Mouse (Mus musculus) fibroblast of lung, adult 2 months (primary cell): ENCODE results near the gene Ap3b2.

Experiments
- DNase-seq: peaks from one replicate; pipeline ENCODE4 v3.0.0-alpha.2; 2011; ENCODE audit warnings: low read depth

Gene Ap3b2

GRCm38 (mm10) chr7:81476833-81477232 lies 16.9 kb downstream of the Ap3b2 start:
- no peak for DNase-seq

GRCm38 (mm10) chr7:81475221-81475620 lies 18.5 kb downstream of the Ap3b2 start:
- no peak for DNase-seq

- no peak for DNase-seq
These were observed 28.7 kb downstream of the Ap3b2 start for GRCm38 (mm10) chr7:81464906-81465450.

GRCm38 (mm10) chr7:81464116-81464515 lies 29.6 kb downstream of the Ap3b2 start:
- no peak for DNase-seq

- DNase-seq, result no peak
These were observed 30.9 kb downstream of the Ap3b2 start for GRCm38 (mm10) chr7:81462815-81463214.

GRCm38 (mm10) chr7:81455155-81455651 lies 38.5 kb downstream of the Ap3b2 start, which contains the start of gene Cpeb1:
Gene Cpeb1 (minus strand): TSS chr7:81455465.
- peak; percentile 84 for DNase-seq

GRCm38 (mm10) chr7:81454331-81455039 lies 39.2 kb downstream of the Ap3b2 start:
- DNase-seq, result no peak

GRCm38 (mm10) chr7:81453443-81454274 lies 40.1 kb downstream of the Ap3b2 start:
- no peak for DNase-seq

GRCm38 (mm10) chr7:81452971-81453441 lies 40.7 kb downstream of the Ap3b2 start:
- no peak for DNase-seq
